Mouse (Mus musculus) adrenal gland, postnatal 36 days (tissue): ENCODE results near the gene Ssc5d. TPM values are rescaled to one million over a fixed set of nuclear protein-coding genes. Genes with fewer than 3 reads are reported as not detected.

Experiments
- DNase-seq, 2 experiments: peaks; one replicate each; pipeline ENCODE4 v3.0.0; 2021; ENCODE audit warnings: mixed read lengths in 1 of 2
- total RNA-seq, 2 experiments: library from RNA; stranded (reverse); gene quantifications; 2 replicates each; pipeline ENCODE4 v1.2.3; 2021

Gene Ssc5d
- total RNA-seq, 2 experiments from 2014 or later, result 1.7 to 2.7 TPM

DNA sequence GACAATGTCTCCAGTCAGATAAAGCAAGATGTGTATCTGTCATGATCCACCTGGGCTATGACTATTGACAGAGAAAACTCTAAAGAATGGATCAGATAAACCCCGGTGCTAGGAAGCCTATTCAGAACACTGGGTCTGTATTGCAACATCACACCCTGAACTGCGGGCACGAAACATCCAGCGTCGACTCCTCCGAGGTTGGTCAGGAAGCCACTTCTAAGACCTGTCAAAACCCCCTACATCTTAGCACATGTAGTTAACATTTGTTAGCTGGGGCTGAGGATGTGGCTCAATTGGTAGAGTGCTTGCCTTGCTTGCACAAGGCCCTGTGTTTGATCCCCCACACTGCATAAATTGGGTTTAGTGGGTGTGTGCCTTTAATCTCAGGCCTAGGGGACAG, 22.8 kb downstream of the Ssc5d start:
- DNase-seq, result no peak

DNA sequence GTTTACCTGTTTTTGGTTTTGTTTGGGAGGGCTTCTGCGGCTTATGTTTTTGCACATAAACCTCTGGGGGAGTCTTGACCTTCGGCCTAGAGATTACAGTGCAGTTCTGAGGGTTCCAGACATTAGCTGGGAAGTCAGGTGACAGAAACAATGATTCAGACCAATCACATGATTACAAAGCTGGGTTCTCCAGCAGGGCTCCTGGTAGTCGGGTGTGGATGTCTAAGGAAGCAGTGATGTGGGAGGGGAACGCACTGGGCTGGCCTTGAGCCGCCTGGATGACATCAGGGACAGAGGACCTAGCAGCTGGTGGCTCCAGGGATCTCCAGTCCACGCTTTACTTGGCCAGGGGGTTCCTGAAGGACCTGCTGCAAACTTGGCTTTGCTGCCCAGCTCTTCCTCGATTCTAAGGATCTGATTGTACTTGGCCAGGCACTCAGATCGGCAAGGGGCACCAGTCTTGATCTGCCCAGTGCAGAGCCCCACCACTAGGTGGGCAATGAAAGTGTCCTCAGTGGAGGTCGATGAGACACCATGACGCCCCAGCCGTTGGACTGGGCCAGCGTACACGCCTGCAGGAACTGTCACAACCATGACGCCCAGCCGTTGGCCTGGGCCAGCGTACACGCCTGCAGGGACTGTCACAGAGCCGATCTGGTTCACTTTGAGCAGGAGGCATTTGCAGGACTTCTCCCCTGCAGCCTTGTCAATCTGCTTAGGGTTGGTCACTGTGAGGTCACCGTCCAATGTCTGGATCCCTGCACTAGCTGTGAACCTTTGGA, 25.2 kb downstream of the Ssc5d start:
- peak; percentile 62 to 71 for DNase-seq

DNA sequence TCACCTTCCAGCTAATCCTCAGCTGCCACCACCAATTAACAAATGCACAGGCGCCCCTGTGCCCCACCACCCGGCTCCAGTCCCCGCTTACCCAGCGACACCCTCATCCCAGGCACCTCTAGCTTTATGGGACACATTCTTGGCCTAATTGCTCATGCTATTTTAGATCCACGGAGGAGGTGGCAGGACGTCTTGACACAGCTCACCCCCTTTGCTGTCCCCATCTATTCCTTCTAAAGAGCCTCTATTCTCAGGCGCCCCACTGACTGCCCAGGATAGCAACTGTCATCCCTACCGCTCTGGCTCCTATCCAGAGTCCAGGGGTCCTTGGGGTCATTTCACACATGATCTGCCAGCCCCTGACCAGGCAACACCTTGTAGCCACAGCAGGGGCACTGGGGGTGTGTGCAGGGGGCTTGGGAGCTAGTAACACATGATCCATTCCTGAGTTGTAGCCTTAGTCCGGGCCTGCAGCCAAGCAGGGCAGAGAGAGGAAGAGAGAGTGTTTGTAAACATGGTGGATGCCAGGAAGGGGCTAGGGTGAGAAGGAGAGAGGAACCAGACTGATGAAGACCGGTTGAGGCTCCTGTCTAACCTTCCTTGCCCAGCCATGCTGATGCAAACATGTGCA, 28.3 kb downstream of the Ssc5d start:
- DNase-seq, result no peak

DNA sequence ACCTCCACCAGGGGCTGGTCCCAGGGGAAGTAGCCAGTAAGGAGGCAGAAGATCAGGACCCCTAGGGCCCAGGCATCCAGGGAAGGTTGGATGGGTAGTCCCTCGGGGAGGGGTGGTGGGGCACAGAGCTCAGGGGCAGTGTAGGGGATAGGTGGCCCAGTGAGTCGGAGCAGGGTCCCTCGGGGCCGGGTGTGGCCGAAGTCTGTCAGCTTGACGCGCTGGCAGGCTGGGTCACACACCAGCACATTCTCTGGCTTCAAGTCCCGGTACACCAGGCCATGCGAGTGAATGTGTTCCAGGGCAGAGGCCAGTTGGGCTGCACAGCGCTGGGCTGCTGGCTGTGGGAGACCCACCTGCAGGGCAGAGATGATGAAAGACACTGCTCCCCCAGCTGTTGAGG, 31.8 kb downstream of the Ssc5d start:
- no peak for DNase-seq

DNA sequence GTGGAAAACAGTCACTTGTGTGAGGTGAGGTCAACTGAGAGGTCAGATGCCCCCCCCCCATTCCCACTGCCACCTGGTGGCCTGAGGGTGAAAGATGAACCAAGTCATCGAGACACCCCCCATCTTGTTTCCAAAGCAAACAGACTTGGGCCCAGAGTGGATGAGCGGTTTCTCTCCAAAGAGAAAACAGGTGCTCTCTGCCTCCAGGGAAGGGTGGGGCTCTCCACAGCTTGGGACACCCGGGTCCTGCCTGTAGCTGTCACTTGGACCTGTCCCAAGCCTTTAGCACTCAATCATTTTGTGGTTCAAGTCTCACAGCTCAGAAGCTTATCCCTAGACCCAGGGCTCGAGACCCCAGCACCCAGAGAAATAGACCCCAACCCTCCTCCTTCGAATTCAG, 37.9 kb downstream of the Ssc5d start:
- DNase-seq, result no peak

DNA sequence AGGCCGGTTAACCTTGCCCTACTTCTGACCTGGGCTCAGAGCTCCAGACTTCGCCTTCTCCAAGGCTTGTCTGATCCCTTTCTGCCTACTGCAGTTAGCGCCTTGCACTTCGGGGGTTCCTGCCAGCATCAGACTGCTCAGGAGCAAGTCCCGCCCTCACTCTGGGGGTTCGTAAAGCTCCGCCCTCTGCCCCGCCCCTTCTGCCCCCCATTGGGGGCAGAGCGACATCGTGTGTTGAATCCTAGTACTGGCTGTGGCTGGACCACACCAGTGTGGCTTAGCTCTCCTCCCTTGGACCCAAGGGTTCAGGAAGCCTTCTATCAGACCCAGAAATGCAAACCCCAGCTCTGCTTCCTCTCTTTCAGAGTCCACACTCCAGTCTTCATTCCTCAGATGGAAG, 38.7 kb downstream of the Ssc5d start, which contains the start of gene Sbk2:
Gene Sbk2, minus strand, starts transcription at position 135 of the 400 bp plus-strand sequence.
- peak; percentile 88 to 91 for DNase-seq

DNA sequence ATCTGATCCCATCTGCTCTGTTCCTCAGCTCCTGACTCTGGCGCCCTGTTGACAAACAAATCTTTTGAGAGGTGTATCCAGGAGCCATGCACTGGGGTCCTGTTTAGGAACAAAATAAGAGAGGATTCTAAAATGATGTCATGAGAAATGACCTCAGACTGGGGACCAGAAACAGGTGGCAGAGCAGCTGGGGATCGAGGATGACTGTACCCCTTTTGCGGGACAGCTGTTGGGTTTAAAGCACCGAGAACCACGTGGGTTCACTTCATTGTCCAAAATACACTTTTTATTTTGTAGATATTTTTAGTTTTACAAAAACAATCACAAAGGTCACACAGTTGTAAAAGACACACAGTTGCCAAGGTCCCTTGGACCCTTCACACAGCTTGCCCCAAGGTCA, 39.4 kb downstream of the Ssc5d start:
- DNase-seq, result no peak

DNA sequence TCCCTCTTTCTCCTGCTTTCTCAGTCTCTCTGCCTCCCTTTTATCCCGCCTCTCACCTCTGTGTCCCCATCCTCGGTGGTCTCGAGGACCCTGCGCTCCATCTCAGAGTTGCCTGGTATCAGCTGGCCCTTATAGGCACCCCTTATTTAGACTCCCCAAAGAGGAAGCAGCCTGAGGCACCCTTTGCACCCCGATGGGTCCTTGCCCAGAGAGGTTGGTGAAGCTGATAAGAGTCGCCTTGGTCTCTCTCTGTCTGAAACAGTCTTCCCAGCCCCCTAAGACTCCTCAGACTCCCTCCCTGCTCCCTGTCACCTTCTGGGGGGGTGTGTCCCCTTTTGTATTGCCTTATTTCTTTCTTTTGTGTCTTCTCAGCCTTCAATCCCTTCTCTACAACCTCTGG, 45.5 kb downstream of the Ssc5d start, which contains the start of gene Sbk3:
Gene Sbk3, minus strand, starts transcription at position 101 of the 400 bp plus-strand sequence.
- DNase-seq, result no peak

DNA sequence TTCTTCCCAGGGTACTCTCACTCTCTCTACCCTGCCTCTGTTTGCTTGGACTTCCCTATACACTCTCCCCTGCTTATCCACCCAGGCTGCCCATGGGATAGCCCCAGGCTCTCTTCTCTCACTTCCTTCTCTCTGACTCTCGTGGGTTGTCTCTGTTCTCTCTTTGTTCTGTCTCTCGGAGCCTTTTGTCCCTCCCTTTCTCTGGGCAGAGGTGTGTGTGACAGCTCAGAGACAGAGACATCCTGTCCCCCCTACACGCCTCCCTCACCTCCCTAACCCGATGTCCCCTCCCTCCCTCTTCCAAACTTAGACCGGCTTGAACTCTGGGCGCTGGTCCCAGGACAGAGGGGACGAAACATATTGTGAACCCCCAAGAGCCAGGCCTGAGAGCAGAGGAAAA, 46.1 kb downstream of the Ssc5d start:
- no peak for DNase-seq

DNA sequence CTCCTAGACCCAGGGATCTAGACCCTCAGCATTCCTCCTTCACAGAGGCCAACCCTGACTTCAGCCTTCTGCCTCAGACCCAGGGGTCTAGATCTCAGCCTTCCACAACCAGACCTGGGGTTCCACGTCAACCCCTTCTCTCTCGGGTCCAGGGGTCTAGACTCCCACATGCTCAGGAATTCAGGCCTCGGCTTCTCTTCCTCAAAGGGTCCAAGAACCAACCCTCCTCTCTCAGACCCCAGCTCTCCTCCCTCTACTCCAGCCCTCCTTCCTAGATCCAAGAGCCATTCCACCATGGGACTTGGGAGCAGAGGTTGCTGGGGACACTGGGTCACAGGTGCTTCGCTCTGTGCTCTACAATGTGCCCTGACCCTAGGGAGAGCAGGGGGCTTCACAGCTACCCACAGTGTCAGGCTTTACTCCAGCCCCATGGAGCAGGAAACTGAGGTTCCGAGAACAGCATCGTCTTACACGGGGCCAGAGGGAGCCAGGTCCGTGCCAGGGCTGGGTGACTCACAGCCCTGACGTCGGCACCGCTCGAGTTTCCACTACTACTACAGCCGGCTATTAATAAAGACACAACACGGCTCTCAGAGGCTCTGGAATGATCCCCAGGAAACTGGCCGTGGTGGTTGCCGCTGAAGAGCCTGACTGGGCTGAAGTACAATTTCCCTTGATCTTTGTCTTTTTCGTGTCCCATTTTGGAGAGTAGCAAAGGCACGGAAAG, 46.9 kb downstream of the Ssc5d start:
- peak; percentile 83 to 87 for DNase-seq

DNA sequence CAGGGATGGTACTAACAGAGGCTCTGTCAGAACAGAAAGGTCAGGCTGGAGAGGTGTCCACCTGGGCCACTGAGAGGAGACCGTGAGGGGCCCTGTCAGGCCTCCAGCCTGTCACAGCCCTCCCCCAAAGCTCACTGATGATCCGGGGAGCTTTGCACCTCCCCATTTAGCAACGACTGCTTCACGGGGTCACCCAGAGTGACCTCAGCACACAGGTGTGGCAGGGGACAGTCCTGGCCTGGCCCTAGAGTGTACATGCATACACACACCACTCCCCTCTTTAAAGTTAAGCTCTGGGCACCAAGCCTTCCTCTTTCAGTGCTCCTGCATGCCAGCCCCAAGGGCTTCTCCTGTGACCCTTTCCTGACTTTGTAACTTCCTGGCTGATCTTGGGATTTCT, 49.9 kb downstream of the Ssc5d start:
- no peak for DNase-seq

DNA sequence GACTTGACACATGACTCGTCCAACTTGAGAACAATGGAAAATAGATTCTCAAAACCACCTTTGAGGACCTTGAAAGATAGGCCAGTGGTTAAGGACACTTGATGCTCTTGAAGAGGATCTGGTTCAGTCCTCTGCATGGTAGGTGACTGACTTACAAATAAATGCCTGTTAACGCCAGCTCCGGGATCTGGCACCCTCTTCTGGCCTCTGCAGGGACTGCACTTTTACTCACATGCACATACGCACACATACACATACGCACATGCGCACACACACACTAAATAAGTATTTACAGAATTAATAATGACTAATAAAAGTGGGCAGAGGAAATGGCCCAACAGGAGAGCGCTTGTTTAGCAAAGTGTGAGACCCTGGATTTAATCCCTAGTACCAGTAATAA, 51.2 kb downstream of the Ssc5d start:
- DNase-seq, result no peak

DNA sequence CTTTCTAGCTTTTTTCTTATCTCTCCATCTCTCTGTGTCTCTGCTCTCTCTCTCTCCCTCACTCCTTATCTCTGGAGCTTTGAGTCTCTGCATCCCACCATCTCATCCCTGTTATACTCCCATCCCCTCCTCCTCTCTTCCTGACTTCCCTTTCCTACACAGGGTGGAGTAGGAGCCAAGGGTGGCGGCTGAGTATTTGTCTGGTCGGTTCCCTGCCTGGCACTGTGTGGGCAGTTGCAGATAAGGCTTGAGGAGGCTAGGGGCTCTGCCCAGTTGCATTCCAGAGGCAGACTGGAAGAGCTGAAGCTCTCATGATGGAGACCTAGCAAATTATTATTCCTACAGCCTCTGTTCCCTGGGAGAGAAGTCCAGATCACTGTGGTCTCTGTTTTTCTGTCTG, 62.7 kb downstream of the Ssc5d start:
- DNase-seq, result no peak

DNA sequence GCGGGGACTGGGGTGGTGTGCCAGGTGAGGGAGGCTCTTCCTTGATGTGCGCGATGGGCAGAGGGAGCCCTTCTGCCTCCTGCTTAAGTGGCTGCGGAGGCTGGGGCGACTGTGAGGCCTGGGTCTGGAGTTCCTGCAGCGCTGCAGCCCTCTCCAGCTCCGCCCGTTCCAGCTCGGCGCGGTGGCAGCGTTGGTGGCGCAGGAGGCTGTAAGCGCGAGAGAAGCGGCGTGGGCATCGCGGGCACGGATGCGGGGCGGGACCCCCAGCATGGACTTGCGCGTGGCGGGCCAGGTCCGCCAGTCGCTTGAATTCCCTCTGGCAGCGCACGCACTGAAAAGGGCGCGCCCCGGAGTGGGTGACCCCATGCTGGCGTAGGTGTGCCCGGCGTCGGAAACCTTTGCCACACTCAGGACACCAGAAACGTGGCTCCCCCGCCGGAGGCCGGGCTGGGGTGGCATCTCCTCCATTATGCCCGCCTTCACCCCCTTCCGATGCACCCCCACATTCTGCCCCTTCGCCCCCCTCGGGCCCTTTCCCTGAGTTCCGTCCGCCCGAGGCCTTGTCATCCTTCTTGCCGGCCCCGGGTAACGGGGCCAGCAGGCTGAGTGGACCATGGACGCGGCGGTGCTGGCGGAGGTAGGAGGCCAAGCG, 67.9 kb downstream of the Ssc5d start:
- no peak for DNase-seq

DNA sequence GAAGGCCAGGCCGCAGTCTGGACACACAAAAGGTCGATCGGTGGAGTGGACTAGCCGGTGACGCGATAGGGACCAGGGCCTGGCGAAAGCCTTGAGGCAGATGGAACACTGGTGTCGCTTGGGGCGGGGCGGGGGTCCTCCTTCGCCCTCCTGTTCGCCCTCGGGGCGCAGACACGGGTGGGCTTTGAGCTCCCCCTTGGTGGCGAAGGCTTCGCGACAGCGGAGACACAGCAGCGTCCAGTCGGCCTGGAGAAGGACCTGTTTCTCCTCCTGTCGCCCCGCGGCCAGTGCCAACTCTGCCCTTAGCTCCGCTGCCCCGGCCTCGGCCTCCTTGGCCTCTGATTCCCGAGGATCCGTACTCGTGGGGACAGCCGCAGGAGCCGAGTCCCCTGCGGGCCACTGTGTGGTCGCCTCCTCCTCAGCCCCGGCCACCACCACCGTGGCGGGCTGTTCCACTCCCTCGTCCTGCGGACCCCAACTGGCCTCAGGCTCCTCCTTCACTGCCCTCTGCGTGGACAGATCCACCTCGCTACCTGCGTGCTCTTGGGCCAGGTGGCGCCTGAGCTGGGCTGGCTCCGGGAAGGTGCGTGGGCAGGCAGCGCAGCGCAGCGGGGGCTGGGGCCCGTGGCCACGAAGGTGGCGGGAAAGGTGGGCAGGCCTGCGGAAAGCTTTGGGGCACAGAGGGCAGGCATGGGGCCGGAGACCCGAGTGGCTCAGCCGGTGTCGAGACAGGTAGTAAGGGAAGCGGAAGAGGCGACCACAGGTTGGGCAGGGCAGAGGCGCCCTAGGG, 68.6 kb downstream of the Ssc5d start:
- no peak for DNase-seq

Other genes with a start within 250 kb of the Ssc5d start
- gene Hspbp1, start 240.7 kb upstream of the Ssc5d start, total RNA-seq, result 10 to 100 TPM; 47.8 to 50.7 TPM
- 1 to 10 TPM; 6.6 to 8.0 TPM for gene Brsk1, start 235.2 kb upstream of the Ssc5d start, total RNA-seq
- gene Tmem150b, start 200.5 kb upstream of the Ssc5d start, total RNA-seq, result under 1 TPM; 0.16 to 0.43 TPM
- 10 to 100 TPM; 30.5 to 34.6 TPM for gene Kmt5c, start 185.7 kb upstream of the Ssc5d start, total RNA-seq
- 1 to 10 TPM; 7.5 to 7.8 TPM for gene Cox6b2, start 172.7 kb upstream of the Ssc5d start, total RNA-seq
- not detected for gene Fam71e2, start 154.5 kb upstream of the Ssc5d start, total RNA-seq
- under 1 TPM; 0.13 to 0.56 TPM for gene Il11, start 142.9 kb upstream of the Ssc5d start, total RNA-seq
- gene Tmem190, start 142.8 kb upstream of the Ssc5d start, total RNA-seq, result not detected
- 10 to 100 TPM in 1 of 2 experiments, 1 to 10 TPM in 1; 8.2 to 15.0 TPM for gene Tmem238, start 136.1 kb upstream of the Ssc5d start, total RNA-seq
- gene Rpl28, start 132.9 kb upstream of the Ssc5d start, total RNA-seq, result 1,000 to 10,000 TPM in 1 of 2 experiments, 100 to 1,000 TPM in 1; 989 to 1,001 TPM
- 100 to 1,000 TPM; 123 to 125 TPM for gene Ube2s, start 113.2 kb upstream of the Ssc5d start, total RNA-seq
- gene Shisa7, start 81.1 kb upstream of the Ssc5d start, total RNA-seq, result under 1 TPM; 0.86 to 0.93 TPM
- 10 to 100 TPM in 1 of 2 experiments, 1 to 10 TPM in 1; 9.2 to 23.4 TPM for gene Isoc2b, start 55.5 kb upstream of the Ssc5d start, total RNA-seq
- 10 to 100 TPM; 23.5 to 47.3 TPM for gene Isoc2a, start 48.6 kb upstream of the Ssc5d start, total RNA-seq
- not detected for gene Gm36210, start 19.3 kb upstream of the Ssc5d start, total RNA-seq
- 10 to 100 TPM; 13.7 to 15.5 TPM for gene Zfp628, start 10.6 kb upstream of the Ssc5d start, total RNA-seq
- 10 to 100 TPM in 1 of 2 experiments, 1 to 10 TPM in 1; 7.1 to 11.5 TPM for gene Nat14, start 3.8 kb upstream of the Ssc5d start, total RNA-seq
- under 1 TPM; 0.36 to 0.89 TPM for gene Sbk2, start 38.6 kb downstream of the Ssc5d start, total RNA-seq
- gene Sbk3, start 45.4 kb downstream of the Ssc5d start, total RNA-seq, result under 1 TPM; 0.23 to 0.50 TPM
- gene Zfp579, start 70.4 kb downstream of the Ssc5d start, total RNA-seq, result 10 to 100 TPM; 16.5 to 16.8 TPM
- gene Zfp524, start 88.6 kb downstream of the Ssc5d start, total RNA-seq, result 10 to 100 TPM in 1 of 2 experiments, 1 to 10 TPM in 1; 8.7 to 14.0 TPM
- gene Fiz1, start 88.9 kb downstream of the Ssc5d start, total RNA-seq, result 10 to 100 TPM; 23.5 to 31.5 TPM
- not detected for gene Gm44973, start 89.7 kb downstream of the Ssc5d start, total RNA-seq
- 10 to 100 TPM; 22.1 to 24.1 TPM for gene Zfp865, start 94.6 kb downstream of the Ssc5d start, total RNA-seq
- 1 to 10 TPM in 1 of 2 experiments, under 1 TPM in 1; 0.96 to 1.4 TPM for gene Ccdc106, start 94.8 kb downstream of the Ssc5d start, total RNA-seq
- not detected for gene 4632433K11Rik, start 108.3 kb downstream of the Ssc5d start, total RNA-seq
- 1 to 10 TPM; 3.8 to 4.5 TPM for gene Zfp784, start 112.7 kb downstream of the Ssc5d start, total RNA-seq
- gene Zfp580, start 125.8 kb downstream of the Ssc5d start, total RNA-seq, result 1 to 10 TPM; 6.4 to 9.3 TPM
- 100 to 1,000 TPM; 143 to 180 TPM for gene U2af2, start 136.4 kb downstream of the Ssc5d start, total RNA-seq
- gene Epn1, start 154.4 kb downstream of the Ssc5d start, total RNA-seq, result 100 to 1,000 TPM; 146 to 155 TPM
- gene Rfpl4, start 191.2 kb downstream of the Ssc5d start, total RNA-seq, result under 1 TPM in 1 of 2 experiments, not detected in 1; 0.56 TPM
- 1 to 10 TPM; 1.3 to 1.4 TPM for gene Rasl2-9, start 200.2 kb downstream of the Ssc5d start, total RNA-seq
- not detected for gene Vmn1r55, start 223.9 kb downstream of the Ssc5d start, total RNA-seq